Mouse (Mus musculus) myocyte (in vitro differentiated cells): ENCODE measurements around the gene Zfp324. TPM values are rescaled to one million over a fixed set of nuclear protein-coding genes. Genes with fewer than 3 reads are reported as not detected.

Source experiments
- H3K27me3 ChIP-seq: one replicate; pipeline ENCODE4 v1.6.1; 2011; ENCODE audit not compliant: control insufficient read depth, insufficient read depth, insufficient read length
- H3K36me3 ChIP-seq: one replicate; pipeline ENCODE4 v1.6.1; 2011; ENCODE audit not compliant: control insufficient read depth, insufficient read depth
- H3K4me2 ChIP-seq: one replicate; pipeline ENCODE4 v1.6.1; 2011; ENCODE audit warnings: low read depth, control low read depth
- H3K4me3 ChIP-seq: one replicate; pipeline ENCODE4 v1.5.1; 2011; ENCODE audit warnings: mild to moderate bottlenecking, control low read depth, moderate library complexity
- H3K79me2 ChIP-seq: one replicate; pipeline ENCODE4 v1.6.1; 2011; ENCODE audit not compliant: control insufficient read depth, insufficient read depth
- H3ac ChIP-seq: one replicate; pipeline ENCODE4 v1.6.1; 2011; ENCODE audit not compliant: control insufficient read depth, insufficient read length
- CEBPB ChIP-seq: IDR thresholded peaks from 2 replicates; pipeline ENCODE4 v1.6.1; 2011; ENCODE audit warnings: mild to moderate bottlenecking, moderate library complexity; ENCODE audit not compliant: poor library complexity, insufficient read depth, severe bottlenecking
- E2F4 ChIP-seq: IDR thresholded peaks from one replicate; pipeline ENCODE4 v1.6.1; 2011; ENCODE audit warnings: mild to moderate bottlenecking, control low read depth, moderate library complexity; ENCODE audit not compliant: insufficient read depth
- MAX ChIP-seq: IDR thresholded peaks from one replicate; pipeline ENCODE4 v1.6.1; 2011; ENCODE audit warnings: low read depth, mild to moderate bottlenecking, control low read depth
- MYOD1 ChIP-seq, 3 experiments: IDR thresholded peaks; one replicate each; pipeline ENCODE4 v1.6.1; 2011; ENCODE audit warnings: control low read depth in 2 of 3, low read depth in 2 of 3, mild to moderate bottlenecking in 2 of 3, moderate library complexity in 1 of 3; ENCODE audit not compliant: insufficient read length in 2 of 3, control insufficient read depth in 1 of 3
- MYOG ChIP-seq, 3 experiments: IDR thresholded peaks; one replicate each; pipeline ENCODE4 v1.6.1; 2011; ENCODE audit warnings: control low read depth in 2 of 3, low read depth in 2 of 3, mild to moderate bottlenecking in 2 of 3; ENCODE audit not compliant: insufficient read length in 2 of 3, control insufficient read depth in 1 of 3, insufficient read depth in 1 of 3
- POLR2A ChIP-seq: IDR thresholded peaks from one replicate; pipeline ENCODE4 v1.6.1; 2011; ENCODE audit warnings: low read depth, mild to moderate bottlenecking, control low read depth, moderate library complexity; ENCODE audit not compliant: insufficient read length
- POLR2AphosphoS2 ChIP-seq: IDR thresholded peaks from one replicate; pipeline ENCODE4 v1.6.1; 2011; ENCODE audit warnings: low read depth, control low read depth; ENCODE audit not compliant: insufficient read length
- REST ChIP-seq: IDR thresholded peaks from one replicate; pipeline ENCODE4 v1.6.1; 2011; ENCODE audit warnings: mild to moderate bottlenecking, control low read depth, moderate library complexity; ENCODE audit not compliant: insufficient read depth, insufficient read length
- SRF ChIP-seq: IDR thresholded peaks from one replicate; pipeline ENCODE4 v1.6.1; 2011; ENCODE audit warnings: low read depth; ENCODE audit not compliant: control insufficient read depth, insufficient read length
- TCF12 ChIP-seq: IDR thresholded peaks from one replicate; pipeline ENCODE4 v1.6.1; 2011; ENCODE audit warnings: mild to moderate bottlenecking, control low read depth; ENCODE audit not compliant: poor library complexity, insufficient read depth, severe bottlenecking
- TCF3 ChIP-seq: IDR thresholded peaks from one replicate; pipeline ENCODE4 v1.6.1; 2011; ENCODE audit warnings: low read depth, control low read depth; ENCODE audit not compliant: insufficient read length
- USF1 ChIP-seq: IDR thresholded peaks from one replicate; pipeline ENCODE4 v1.6.1; 2011; ENCODE audit warnings: low read depth, mild to moderate bottlenecking, control low read depth, moderate library complexity
- polyA plus RNA-seq: library from polyadenylated mRNA; unstranded; fragments of >200 nt; fragmentation: generic; extraction: Trizol; gene quantifications from one replicate; pipeline ENCODE4 v1.2.1, GENCODE M21; 2012; ENCODE audit warnings: missing spikeins

Gene Zfp324
- polyA plus RNA-seq, 1 experiment = 1.9 TPM

- Histone ChIP-seq H3K36me3 (no peaks in the 10 kb centered on the region), H3K27me3 (no peaks in the 10 kb centered on the region), H3K79me2 (no peaks in the 10 kb centered on the region), H3ac (no peak overlapping the region), H3K4me2 (no peak overlapping the region), H3K4me3 (no peak overlapping the region)
- no peak for TF ChIP-seq REST
- no peak for TF ChIP-seq SRF
- TF ChIP-seq TCF3 = no peak
- TF ChIP-seq TCF12 = no peak
- no peak for TF ChIP-seq MYOG (IDR thresholded peaks at IDR 0.05; ENCODE audit: control insufficient read depth in 1 of 3, insufficient read depth in 1 of 3, insufficient read length in 2 of 3, low read depth in 2 of 3)
- no peak for TF ChIP-seq E2F4
- no peak for TF ChIP-seq USF1
- TF ChIP-seq POLR2A = no peak
- no peak for TF ChIP-seq POLR2AphosphoS2
- TF ChIP-seq MAX = no peak
- TF ChIP-seq CEBPB = no peak
- no peak for TF ChIP-seq MYOD1 (IDR thresholded peaks at IDR 0.05; ENCODE audit: control insufficient read depth in 1 of 3, insufficient read length in 2 of 3, low read depth in 2 of 3)
These were observed 35.9 kb downstream of the Zfp324 start for GRCm38 (mm10) chr7:13001584-13001983.

- TF ChIP-seq TCF12 = no peak
- TF ChIP-seq CEBPB = no peak
- TF ChIP-seq REST = no peak
- TF ChIP-seq SRF = no peak
- no peak for TF ChIP-seq MAX
- TF ChIP-seq TCF3 = no peak
- TF ChIP-seq POLR2A = no peak
- no peak for TF ChIP-seq USF1
- TF ChIP-seq POLR2AphosphoS2 = no peak
- TF ChIP-seq MYOD1 (IDR thresholded peaks at IDR 0.05; ENCODE audit: control insufficient read depth in 1 of 3, insufficient read length in 2 of 3, low read depth in 2 of 3) = no peak
- TF ChIP-seq E2F4 = no peak
- TF ChIP-seq MYOG (IDR thresholded peaks at IDR 0.05; ENCODE audit: control insufficient read depth in 1 of 3, insufficient read depth in 1 of 3, insufficient read length in 2 of 3, low read depth in 2 of 3) = no peak
- Histone ChIP-seq H3K4me2 (no peak overlapping the region), H3K4me3 (no peak overlapping the region), H3ac (no peak overlapping the region), H3K36me3 (no peaks in the 10 kb centered on the region), H3K79me2 (peaks cover 4% of the 10 kb centered on the region), H3K27me3 (no peaks in the 10 kb centered on the region)
These were observed 37.7 kb downstream of the Zfp324 start for GRCm38 (mm10) chr7:13003380-13003779.

GRCm38 (mm10) chr7:13006011-13006410 lies 40.4 kb downstream of the Zfp324 start:
- Histone ChIP-seq H3K4me2 (no peak overlapping the region), H3ac (no peak overlapping the region), H3K36me3 (no peaks in the 10 kb centered on the region), H3K27me3 (no peaks in the 10 kb centered on the region), H3K79me2 (peaks cover 14% of the 10 kb centered on the region), H3K4me3 (no peak overlapping the region)
- TF ChIP-seq TCF3 = no peak
- no peak for TF ChIP-seq SRF
- no peak for TF ChIP-seq MYOD1 (IDR thresholded peaks at IDR 0.05; ENCODE audit: control insufficient read depth in 1 of 3, insufficient read length in 2 of 3, low read depth in 2 of 3)
- TF ChIP-seq USF1 = no peak

- H3K36me3 ChIP-seq = no peaks in the 10 kb centered on the region
- H3ac ChIP-seq = no peak overlapping the region
- H3K27me3 ChIP-seq = no peaks in the 10 kb centered on the region
- H3K4me2 ChIP-seq = no peak overlapping the region
- no peak overlapping the region for H3K4me3 ChIP-seq
- peaks cover 14% of the 10 kb centered on the region for H3K79me2 ChIP-seq
- TF ChIP-seq USF1 = no peak
- no peak for TF ChIP-seq MYOG (IDR thresholded peaks at IDR 0.05; ENCODE audit: control insufficient read depth in 1 of 3, insufficient read depth in 1 of 3, insufficient read length in 2 of 3, low read depth in 2 of 3)
- TF ChIP-seq E2F4 = no peak
- no peak for TF ChIP-seq POLR2A
- TF ChIP-seq CEBPB = no peak
- TF ChIP-seq TCF3 = no peak
- TF ChIP-seq MAX = no peak
- no peak for TF ChIP-seq POLR2AphosphoS2
- no peak for TF ChIP-seq TCF12
- TF ChIP-seq SRF = no peak
- no peak for TF ChIP-seq MYOD1 (IDR thresholded peaks at IDR 0.05; ENCODE audit: control insufficient read depth in 1 of 3, insufficient read length in 2 of 3, low read depth in 2 of 3)
- TF ChIP-seq REST = no peak
These were observed 40.9 kb downstream of the Zfp324 start for GRCm38 (mm10) chr7:13006531-13006930.
